Mouse (Mus musculus) cerebellum, adult 9-10 months (tissue): ENCODE data around the gene 2210407C18Rik.

ENCODE experiments used
- DNase-seq: peaks from one replicate; pipeline ENCODE4 v3.0.0; 2022

2210407C18Rik gene

GRCm38 (mm10) chr11:58597837-58598236, 18.0 kb downstream of the 2210407C18Rik start:
- no peak for DNase-seq

- DNase-seq, result no peak
These were observed 21.1 kb downstream of the 2210407C18Rik start, which contains the start of gene Olfr324 for GRCm38 (mm10) chr11:58594814-58595213. Gene Olfr324 (plus strand): TSS chr11:58595114.

GRCm38 (mm10) chr11:58588620-58589250, 27.1 kb downstream of the 2210407C18Rik start:
- DNase-seq, result no peak

- DNase-seq, result peak; percentile 12
These were observed 28.0 kb downstream of the 2210407C18Rik start for GRCm38 (mm10) chr11:58587898-58588348.

GRCm38 (mm10) chr11:58578636-58579035, 37.2 kb downstream of the 2210407C18Rik start:
- DNase-seq, result no peak

- no peak for DNase-seq
These were observed 38.4 kb downstream of the 2210407C18Rik start, which contains the start of gene Olfr325 for GRCm38 (mm10) chr11:58577430-58577829. Gene Olfr325 (plus strand): TSS chr11:58577730.

GRCm38 (mm10) chr11:58570405-58570804, 45.5 kb downstream of the 2210407C18Rik start, which contains the start of gene Olfr224:
Gene Olfr224 (minus strand): TSS chr11:58570553.
- DNase-seq, result no peak
